Mouse (Mus musculus): Measurements from ENCODE around the gene Ncl. TPM values are rescaled to one million over a fixed set of nuclear protein-coding genes. Genes with fewer than 3 reads are reported as not detected.

Ncl gene
- total and polyA plus RNA-seq, 2 experiments from 2014 or later: 31.7 to 174 TPM

DNA sequence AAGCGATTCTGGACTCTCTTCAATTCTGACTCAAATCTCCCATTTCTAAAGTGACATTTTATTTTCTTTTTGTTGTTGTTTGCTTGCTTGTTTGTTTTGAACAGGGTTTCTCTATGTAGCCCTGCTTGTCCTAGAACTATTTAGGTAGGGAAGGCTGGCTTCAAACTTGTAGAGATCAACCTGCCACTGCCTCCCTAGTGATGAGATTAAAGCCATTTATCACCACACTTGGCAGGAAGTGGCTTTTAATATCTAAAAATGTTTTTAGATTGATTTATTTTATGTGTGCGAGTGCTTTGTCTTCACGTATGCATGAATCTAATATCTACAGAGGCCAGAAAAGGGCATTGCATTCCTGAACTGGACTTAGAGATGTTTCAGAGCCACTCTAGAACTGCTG is 34.0 kb upstream of the Ncl start:
- Histone ChIP-seq H3K36me3 (replicated peaks; ENCODE audit: control insufficient read depth, insufficient read depth, low read length) (no peaks in the 10 kb centered on the region), H3K27me3 (ENCODE audit: control insufficient read depth, insufficient read depth, low read length) (no peaks in the 10 kb centered on the region), H3K4me3 (ENCODE audit: low read depth, low read length) (no peak overlapping the region), H3K9me3 (replicated peaks; ENCODE audit: control insufficient read depth, low read length) (no peaks in the 10 kb centered on the region), H3K4me2 (ENCODE audit: low read depth, low read length) (no peak overlapping the region), H3K4me1 (ENCODE audit: control insufficient read depth, insufficient read depth) (no peaks in the 10 kb centered on the region), H3K9ac (replicated peaks; ENCODE audit: low read depth, low read length) (no peak overlapping the region), H3K27ac (ENCODE audit: low read depth) (no peak overlapping the region)
- WGBS: 47% methylated on average over 3 of the region's 3 CpGs
- DNase-seq (ENCODE audit: low spot score) (no peak), ATAC-seq (ENCODE audit: insufficient read depth, low read depth) (no peak)
- TF ChIP-seq EP300 (IDR thresholded peaks at IDR 0.05; ENCODE audit: low read depth): no peak
- TF ChIP-seq CTCF (IDR thresholded peaks at IDR 0.05; ENCODE audit: low read depth): no peak

DNA sequence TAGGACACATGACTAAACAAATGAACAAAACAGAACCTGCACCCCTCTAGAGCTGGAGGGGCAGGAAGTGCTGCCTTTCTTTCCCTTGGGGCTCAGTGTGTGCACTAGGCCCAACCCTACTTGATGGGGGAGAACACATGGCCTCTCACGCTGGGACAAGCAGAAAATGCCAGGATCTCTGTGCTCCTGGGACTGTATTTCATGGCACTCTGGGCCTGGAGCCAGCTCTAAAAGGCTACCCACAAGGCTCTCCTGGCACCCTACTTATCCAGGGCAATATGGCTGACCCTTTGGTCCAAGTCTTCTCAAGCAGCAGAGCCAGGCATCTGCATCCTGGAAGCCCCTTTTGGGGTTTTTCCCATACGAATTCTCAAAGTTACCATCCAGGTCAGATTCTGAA is 32.2 kb upstream of the Ncl start:
- H3K4me2 ChIP-seq (ENCODE audit: low read depth, low read length): no peak overlapping the region
- ATAC-seq (ENCODE audit: insufficient read depth, low read depth): no peak

DNA sequence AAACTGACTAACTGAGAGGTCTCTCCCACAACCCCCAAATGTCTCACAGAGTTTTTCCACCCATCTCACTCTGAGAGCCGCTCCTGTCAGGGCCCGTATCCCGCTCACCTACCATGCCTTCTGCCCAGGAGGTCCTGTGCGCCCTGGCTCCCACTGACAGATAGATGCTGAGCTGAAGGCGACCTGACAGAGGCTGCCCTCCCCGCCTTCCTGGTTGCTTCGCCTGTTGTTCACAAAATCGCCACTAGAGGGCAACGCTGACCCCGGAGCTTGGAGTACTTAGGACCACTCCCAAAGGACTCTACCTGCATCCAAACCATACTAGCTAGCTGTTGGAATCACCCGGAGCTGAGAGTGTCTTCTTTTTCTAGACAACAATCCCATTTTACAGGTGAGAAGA is 30.0 kb upstream of the Ncl start:
- no peak overlapping the region for H3K9ac ChIP-seq (replicated peaks; ENCODE audit: low read depth, low read length)
- no peaks in the 10 kb centered on the region for H3K27me3 ChIP-seq (ENCODE audit: control insufficient read depth, insufficient read depth, low read length)
- H3K27ac ChIP-seq (ENCODE audit: low read depth): no peak overlapping the region
- DNase-seq (ENCODE audit: low spot score) (peak; percentile 59), ATAC-seq (ENCODE audit: insufficient read depth, low read depth) (peak; percentile 53; the same call in 1 of the 2 replicates)
- H3K4me1 ChIP-seq (ENCODE audit: control insufficient read depth, insufficient read depth): no peaks in the 10 kb centered on the region
- WGBS: 2% methylated on average over 11 of the region's 11 CpGs
- no peaks in the 10 kb centered on the region for H3K36me3 ChIP-seq (replicated peaks; ENCODE audit: control insufficient read depth, insufficient read depth, low read length)
- TF ChIP-seq CTCF (IDR thresholded peaks at IDR 0.05; ENCODE audit: low read depth): peak; percentile 88
- TF ChIP-seq EP300 (IDR thresholded peaks at IDR 0.05; ENCODE audit: low read depth): no peak
- H3K4me3 ChIP-seq (ENCODE audit: low read depth, low read length): no peak overlapping the region
- H3K4me2 ChIP-seq (ENCODE audit: low read depth, low read length): no peak overlapping the region
- H3K9me3 ChIP-seq (replicated peaks; ENCODE audit: control insufficient read depth, low read length): no peaks in the 10 kb centered on the region

More for the DNA sequence above, 32.2 kb upstream of the Ncl start:
- no peak for DNase-seq (ENCODE audit: low spot score)
- 63% methylated on average over 2 of the region's 2 CpGs for WGBS
- Histone ChIP-seq H3K4me1 (ENCODE audit: control insufficient read depth, insufficient read depth) (no peaks in the 10 kb centered on the region), H3K36me3 (replicated peaks; ENCODE audit: control insufficient read depth, insufficient read depth, low read length) (no peaks in the 10 kb centered on the region), H3K9ac (replicated peaks; ENCODE audit: low read depth, low read length) (no peak overlapping the region), H3K9me3 (replicated peaks; ENCODE audit: control insufficient read depth, low read length) (no peaks in the 10 kb centered on the region), H3K27me3 (ENCODE audit: control insufficient read depth, insufficient read depth, low read length) (no peaks in the 10 kb centered on the region), H3K4me3 (ENCODE audit: low read depth, low read length) (no peak overlapping the region), H3K27ac (ENCODE audit: low read depth) (no peak overlapping the region)
- TF ChIP-seq CTCF (IDR thresholded peaks at IDR 0.05; ENCODE audit: low read depth): no peak
- no peak for TF ChIP-seq EP300 (IDR thresholded peaks at IDR 0.05; ENCODE audit: low read depth)

DNA sequence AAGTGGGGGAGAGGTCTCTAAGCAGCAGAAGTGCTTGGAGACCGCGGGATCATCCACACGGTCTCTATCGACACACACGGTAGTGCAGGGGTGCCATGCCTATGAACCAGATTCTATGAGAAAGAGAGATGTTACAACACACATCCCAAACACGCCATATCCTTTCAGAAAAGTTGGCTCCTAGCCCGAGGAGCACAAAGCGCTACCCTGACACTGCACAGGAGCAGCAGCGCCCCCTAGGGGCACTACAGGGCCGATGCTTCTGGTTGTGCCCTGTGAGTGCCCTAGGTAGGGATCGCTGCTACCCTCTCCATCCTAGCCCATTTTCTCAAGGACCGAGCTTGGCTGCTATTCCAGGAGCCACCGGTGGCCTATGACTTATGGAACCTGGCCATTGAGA is 21.8 kb upstream of the Ncl start:
- H3K4me2 ChIP-seq (ENCODE audit: low read depth, low read length): peak overlapping the region; percentile 35
- 0 out of 2 replicates have a peak overlapping the region, but pooled peaks have one; percentile 1 for H3K4me3 ChIP-seq (ENCODE audit: low read depth, low read length)
- TF ChIP-seq EP300 (IDR thresholded peaks at IDR 0.05; ENCODE audit: low read depth) (no peak), CTCF (IDR thresholded peaks at IDR 0.05; ENCODE audit: low read depth) (peak; percentile 79)
- H3K36me3 ChIP-seq (replicated peaks; ENCODE audit: control insufficient read depth, insufficient read depth, low read length): no peaks in the 10 kb centered on the region
- WGBS: 21% methylated on average over 13 of the region's 13 CpGs
- peaks cover 25% of the 10 kb centered on the region for H3K4me1 ChIP-seq (ENCODE audit: control insufficient read depth, insufficient read depth)
- H3K9me3 ChIP-seq (replicated peaks; ENCODE audit: control insufficient read depth, low read length): no peaks in the 10 kb centered on the region
- no peak overlapping the region for H3K27ac ChIP-seq (ENCODE audit: low read depth)
- ATAC-seq (ENCODE audit: insufficient read depth, low read depth) (peak; percentile 58), DNase-seq (ENCODE audit: low spot score) (peak; percentile 84)
- H3K9ac ChIP-seq (replicated peaks; ENCODE audit: low read depth, low read length): no peak overlapping the region
- no peaks in the 10 kb centered on the region for H3K27me3 ChIP-seq (ENCODE audit: control insufficient read depth, insufficient read depth, low read length)

DNA sequence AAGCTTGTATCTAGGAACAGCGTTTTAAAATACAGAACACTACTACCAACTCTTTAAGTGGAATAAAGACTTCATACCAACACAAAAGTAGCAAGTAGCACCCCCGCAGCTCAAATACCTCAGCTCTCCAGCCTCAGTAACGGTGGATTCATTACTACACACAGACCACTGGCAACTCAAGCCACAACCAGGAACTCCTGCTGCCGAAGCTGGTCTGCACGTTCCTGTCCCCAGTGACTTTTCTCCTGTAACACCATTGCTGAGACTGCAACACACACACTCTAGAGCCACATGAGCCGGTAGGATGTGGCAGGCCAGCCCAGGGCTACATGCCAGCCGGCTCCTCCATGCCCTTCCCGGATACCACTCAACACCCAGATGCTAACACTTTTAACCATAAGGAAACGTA is 20.0 kb upstream of the Ncl start:
- ATAC-seq (ENCODE audit: insufficient read depth, low read depth): peak; percentile 31; the same call in 1 of the 2 replicates
- Histone ChIP-seq H3K27ac (ENCODE audit: low read depth) (peak overlapping the region; percentile 72), H3K4me2 (ENCODE audit: low read depth, low read length) (peak overlapping the region; percentile 29), H3K36me3 (replicated peaks; ENCODE audit: control insufficient read depth, insufficient read depth, low read length) (no peaks in the 10 kb centered on the region), H3K9ac (replicated peaks; ENCODE audit: low read depth, low read length) (peak overlapping the region; percentile 1; the same call in 1 of the 2 replicates), H3K9me3 (replicated peaks; ENCODE audit: control insufficient read depth, low read length) (no peaks in the 10 kb centered on the region), H3K4me3 (ENCODE audit: low read depth, low read length) (no peak overlapping the region), H3K4me1 (ENCODE audit: control insufficient read depth, insufficient read depth) (peaks cover 25% of the 10 kb centered on the region), H3K27me3 (ENCODE audit: control insufficient read depth, insufficient read depth, low read length) (no peaks in the 10 kb centered on the region)
- DNase-seq (ENCODE audit: low spot score): peak; percentile 51
- 23% methylated on average over 9 of the region's 9 CpGs for WGBS
- TF ChIP-seq CTCF (IDR thresholded peaks at IDR 0.05; ENCODE audit: low read depth): no peak
- TF ChIP-seq EP300 (IDR thresholded peaks at IDR 0.05; ENCODE audit: low read depth): no peak

DNA sequence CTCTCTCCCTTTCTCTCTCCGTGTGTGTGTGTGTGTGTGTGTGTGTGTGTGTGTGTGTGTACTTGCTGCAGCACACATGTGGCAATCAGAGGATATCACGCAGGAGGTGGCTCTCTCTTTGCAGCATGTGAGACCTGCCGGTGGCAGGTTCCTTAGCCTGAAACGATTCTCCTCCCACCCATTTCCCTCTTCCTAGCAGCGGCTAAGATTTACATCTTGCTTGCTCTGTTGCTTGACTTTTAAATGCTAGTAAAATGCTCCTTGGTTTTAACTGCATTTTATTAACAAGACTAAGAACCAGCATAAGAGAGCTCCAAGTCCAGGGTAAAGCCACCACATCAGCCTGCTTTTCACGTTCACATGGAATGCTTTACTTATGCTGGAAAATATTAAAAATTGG is 19.5 kb upstream of the Ncl start:
- Histone ChIP-seq H3K36me3 (replicated peaks; ENCODE audit: control insufficient read depth, insufficient read depth, low read length) (no peaks in the 10 kb centered on the region), H3K9ac (replicated peaks; ENCODE audit: low read depth, low read length) (peak overlapping the region; percentile 8; the same call in 1 of the 2 replicates), H3K27me3 (ENCODE audit: control insufficient read depth, insufficient read depth, low read length) (no peaks in the 10 kb centered on the region), H3K9me3 (replicated peaks; ENCODE audit: control insufficient read depth, low read length) (no peaks in the 10 kb centered on the region), H3K4me1 (ENCODE audit: control insufficient read depth, insufficient read depth) (peaks cover 25% of the 10 kb centered on the region), H3K4me3 (ENCODE audit: low read depth, low read length) (no peak overlapping the region), H3K27ac (ENCODE audit: low read depth) (peak overlapping the region; percentile 72), H3K4me2 (ENCODE audit: low read depth, low read length) (peak overlapping the region; percentile 29)
- 24% methylated on average over 6 of the region's 6 CpGs for WGBS
- TF ChIP-seq EP300 (IDR thresholded peaks at IDR 0.05; ENCODE audit: low read depth) (no peak), CTCF (IDR thresholded peaks at IDR 0.05; ENCODE audit: low read depth) (no peak)
- ATAC-seq (ENCODE audit: insufficient read depth, low read depth) (no peak), DNase-seq (ENCODE audit: low spot score) (no peak)

All from heart, postnatal 0 days (tissue).